Mouse (Mus musculus): ENCODE results near the gene Pagr1b.

GRCm38 (mm10) chr7:126975950-126976866, 40.1 kb downstream of the Pagr1b start, which contains the start of gene Cdiptos:
- TF ChIP-seq POLR2AphosphoS2 (IDR thresholded peaks at IDR 0.05; ENCODE audit: low read depth, low read length) (no peak), POLR2A (IDR thresholded peaks at IDR 0.05; ENCODE audit: low read depth, low read length) (peak; percentile 49), CTCF (conservative IDR thresholded peaks at IDR 0.05 in 1 of 2, IDR thresholded peaks at IDR 0.05 in 1 of 2; ENCODE audit: low read depth in 2 of 2, low read length in 2 of 2) (peak; percentile 76 to 92), ZC3H11A (IDR thresholded peaks at IDR 0.05; ENCODE audit: low read depth, low read length) (no peak), ZNF384 (IDR thresholded peaks at IDR 0.05; ENCODE audit: low read depth, low read length) (no peak), NELFE (IDR thresholded peaks at IDR 0.05; ENCODE audit: low read depth, low read length) (no peak), RCOR1 (conservative IDR thresholded peaks at IDR 0.05; ENCODE audit: low read depth, low read length) (0 out of 2 replicates have a peak, but pooled peaks have one; percentile 51), ELF1 (IDR thresholded peaks at IDR 0.05; ENCODE audit: low read depth, low read length) (peak; percentile 77), IRF4 (IDR thresholded peaks at IDR 0.05; ENCODE audit: low read depth, low read length) (peak; percentile 86)

Measured in CH12.LX (cell line).